Mouse (Mus musculus) thymus, adult 2 months (tissue): Measurements from ENCODE around the gene St6galnac6.

Experiments used
- CTCF ChIP-seq: fragments of 200-500 bp; IDR thresholded peaks from 2 replicates; pipeline ENCODE4 v1.5.1; 2012; ENCODE audit warnings: mild to moderate bottlenecking, control low read depth, low read length, moderate library complexity, borderline replicate concordance; ENCODE audit not compliant: control insufficient read depth, poor library complexity, insufficient read depth; ENCODE audit errors: extremely low read depth
- POLR2A ChIP-seq: fragments of 200-500 bp; IDR thresholded peaks from 2 replicates; pipeline ENCODE4 v1.6.1; 2012; ENCODE audit warnings: mild to moderate bottlenecking, low read length, control low read depth, moderate library complexity; ENCODE audit not compliant: control insufficient read depth, poor library complexity, insufficient read depth; ENCODE audit errors: extremely low read depth

- TF ChIP-seq CTCF, result no peak
- no peak for TF ChIP-seq POLR2A
These were observed 1.8 kb upstream of the St6galnac6 start for GRCm38 (mm10) chr2:32597699-32598098.
